Mouse (Mus musculus) sigmoid colon, adult 10 weeks (tissue): ENCODE measurements around the gene Mmd. TPM values are rescaled to one million over a fixed set of nuclear protein-coding genes. Genes with fewer than 3 reads are reported as not detected.

Source experiments
- polyA plus RNA-seq: library from polyadenylated mRNA; stranded (reverse); fragments of 350-450 nt; fragmentation: Illumina TruSeq; extraction: RNeasy Lipid Tissue Mini Kit (QIAGEN cat#74804); gene quantifications from one replicate; pipeline ENCODE4 v1.2.3, GENCODE M21; 2014; ENCODE audit warnings: low read depth, low replicate concordance

The Mmd gene
- polyA plus RNA-seq: 70.1 TPM

GRCm38 (mm10) chr11:90249025-90249650 is at the start of gene Mmd:
Gene Mmd (plus strand): TSS chr11:90249456.

Other genes starting within 250 kb of the Mmd start
- gene Pctp, start 246.6 kb upstream of the Mmd start, polyA plus RNA-seq: 10.4 TPM
- 17.5 TPM for gene Tmem100, start 219.1 kb upstream of the Mmd start, polyA plus RNA-seq
- gene Gm45716, start 61.8 kb upstream of the Mmd start, polyA plus RNA-seq: 3.2 TPM
- 2.9 TPM for gene Hlf, start 141.4 kb downstream of the Mmd start, polyA plus RNA-seq